Mouse (Mus musculus): Measurements from ENCODE around the gene Clk2. TPM values are rescaled to one million over a fixed set of nuclear protein-coding genes. Genes with fewer than 3 reads are reported as not detected.
"Not testable (repeated sequence)": the region's sequence is repeated elsewhere in the genome, so short reads cannot be mapped to it uniquely, and the experiment has no call there.

Gene Clk2
- polyA plus RNA-seq, 1 experiment from 2014 or later, result 30.6 TPM

DNA sequence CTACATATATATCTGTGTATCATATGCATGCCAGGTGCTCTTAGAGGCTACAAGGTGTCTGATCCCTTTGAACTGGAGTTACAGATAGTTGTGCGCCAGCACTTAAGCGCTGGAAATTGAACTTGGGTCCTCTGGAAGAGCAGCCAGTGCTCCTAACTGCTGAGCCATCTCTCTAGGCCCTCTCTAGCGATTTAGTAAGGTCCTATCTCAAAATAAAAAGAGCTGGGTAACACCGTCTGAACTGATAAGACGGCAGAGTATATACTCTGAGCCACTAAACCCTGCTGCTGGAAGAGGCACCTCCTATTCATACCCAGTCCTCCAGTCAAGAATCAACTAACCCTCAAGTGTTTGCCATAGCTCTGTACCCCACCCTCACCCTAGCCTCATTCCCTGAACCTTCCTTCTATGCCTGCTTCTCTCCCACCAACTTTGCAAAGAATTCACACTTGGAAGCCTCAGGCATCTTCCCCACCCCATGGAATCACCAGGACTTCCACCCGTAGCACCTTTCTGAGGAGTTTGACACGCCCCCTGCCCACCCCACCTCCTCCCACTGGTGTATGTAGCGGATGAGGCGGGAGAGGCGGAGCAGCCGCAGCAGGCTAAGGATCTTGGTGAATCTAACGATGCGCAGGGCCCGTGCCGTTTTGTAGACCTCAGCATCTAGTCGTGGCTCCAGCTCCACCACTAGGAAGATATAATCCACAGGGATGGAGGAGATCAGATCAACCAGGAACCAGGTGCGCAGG lies 12.3 kb upstream of the Clk2 start:
- ATAC-seq (ENCODE audit: low FRiP score), result no peak
- no peak overlapping the region for H3K4me2 ChIP-seq (replicated peaks; ENCODE audit: low read depth, low read length)
- H3K27me3 ChIP-seq (ENCODE audit: control insufficient read depth, insufficient read depth, low read length), result no peaks in the 10 kb centered on the region; the same call in 1 of the 2 replicates
- WGBS, result 61% methylated on average over 17 of the region's 17 CpGs
- no peak for DNase-seq (ENCODE audit: low spot score)
- H3K9me3 ChIP-seq (ENCODE audit: control insufficient read depth, low read length), result no peaks in the 10 kb centered on the region
- H3K4me1 ChIP-seq (replicated peaks; ENCODE audit: control insufficient read depth, insufficient read depth, low read length), result peaks cover 4% of the 10 kb centered on the region
- H3K9ac ChIP-seq (ENCODE audit: low read depth, low read length), result no peak overlapping the region
- H3K36me3 ChIP-seq (ENCODE audit: control insufficient read depth, insufficient read depth, low read length), result no peaks in the 10 kb centered on the region
- H3K27ac ChIP-seq (ENCODE audit: low read depth, low read length), result no peak overlapping the region
- no peak overlapping the region for H3K4me3 ChIP-seq (ENCODE audit: low read depth, low read length)

DNA sequence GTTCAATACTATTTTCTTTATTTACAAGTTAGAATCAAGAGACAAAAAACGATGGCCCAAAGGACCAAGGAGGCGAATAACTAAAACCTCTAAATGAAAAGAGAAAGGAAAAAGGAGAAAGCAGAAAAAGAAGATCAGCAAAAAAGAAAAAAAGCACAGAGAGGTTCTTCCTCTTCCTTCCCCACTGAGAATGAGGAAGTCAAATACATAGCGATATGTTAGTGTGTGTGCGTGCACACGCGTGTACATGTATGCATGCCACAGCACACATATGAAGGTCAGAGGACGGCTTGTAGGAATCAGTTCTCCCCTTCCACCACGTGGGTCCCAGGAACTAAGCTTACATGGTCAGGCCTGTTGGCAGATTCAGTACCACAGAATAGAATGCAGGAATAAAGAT lies 7.6 kb upstream of the Clk2 start:
- Histone ChIP-seq H3K27me3 (ENCODE audit: control insufficient read depth, insufficient read depth, low read length) (no peaks in the 10 kb centered on the region), H3K27ac (ENCODE audit: low read depth, low read length) (no peak overlapping the region), H3K4me1 (replicated peaks; ENCODE audit: control insufficient read depth, insufficient read depth, low read length) (0 out of 2 replicates have a peak, but pooled peaks cover 2% of the 10 kb centered on the region), H3K9ac (ENCODE audit: low read depth, low read length) (no peak overlapping the region), H3K36me3 (ENCODE audit: control insufficient read depth, insufficient read depth, low read length) (no peaks in the 10 kb centered on the region), H3K4me2 (replicated peaks; ENCODE audit: low read depth, low read length) (no peak overlapping the region), H3K9me3 (ENCODE audit: control insufficient read depth, low read length) (no peaks in the 10 kb centered on the region), H3K4me3 (ENCODE audit: low read depth, low read length) (no peak overlapping the region)
- DNase-seq (ENCODE audit: low spot score) (no peak), ATAC-seq (ENCODE audit: low FRiP score) (no peak)
- 90% methylated on average over 8 of the region's 8 CpGs for WGBS

DNA sequence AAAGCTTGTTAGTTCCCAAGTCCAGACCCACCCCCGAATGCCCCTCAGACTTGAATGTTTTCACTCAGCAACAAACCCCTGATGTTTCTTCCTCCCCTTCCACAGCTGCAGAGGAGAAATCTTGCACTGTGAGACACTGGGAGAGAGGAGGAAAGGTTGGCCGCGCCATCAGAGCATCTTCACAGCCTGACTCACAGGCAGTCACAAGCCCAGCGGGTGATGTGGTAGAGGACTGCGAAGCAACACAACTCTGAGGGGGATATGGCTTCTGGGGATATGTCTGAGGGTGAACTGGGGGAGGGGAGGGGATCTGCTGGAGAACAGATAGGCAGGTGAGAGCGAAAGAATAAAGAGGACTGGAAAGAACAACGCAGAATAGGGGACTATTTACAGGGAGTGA lies 5.9 kb upstream of the Clk2 start:
- Histone ChIP-seq H3K27ac (ENCODE audit: low read depth, low read length) (no peak overlapping the region), H3K4me3 (ENCODE audit: low read depth, low read length) (peak overlapping the region; percentile 70), H3K9me3 (ENCODE audit: control insufficient read depth, low read length) (no peaks in the 10 kb centered on the region), H3K4me2 (replicated peaks; ENCODE audit: low read depth, low read length) (peak overlapping the region; percentile 96), H3K27me3 (ENCODE audit: control insufficient read depth, insufficient read depth, low read length) (no peaks in the 10 kb centered on the region), H3K4me1 (replicated peaks; ENCODE audit: control insufficient read depth, insufficient read depth, low read length) (0 out of 2 replicates have a peak, but pooled peaks cover 2% of the 10 kb centered on the region), H3K9ac (ENCODE audit: low read depth, low read length) (peak overlapping the region; percentile 74; the same call in 1 of the 2 replicates), H3K36me3 (ENCODE audit: control insufficient read depth, insufficient read depth, low read length) (no peaks in the 10 kb centered on the region)
- DNase-seq (ENCODE audit: low spot score) (no peak), ATAC-seq (ENCODE audit: low FRiP score) (no peak)
- 24% methylated on average over 7 of the region's 7 CpGs for WGBS

DNA sequence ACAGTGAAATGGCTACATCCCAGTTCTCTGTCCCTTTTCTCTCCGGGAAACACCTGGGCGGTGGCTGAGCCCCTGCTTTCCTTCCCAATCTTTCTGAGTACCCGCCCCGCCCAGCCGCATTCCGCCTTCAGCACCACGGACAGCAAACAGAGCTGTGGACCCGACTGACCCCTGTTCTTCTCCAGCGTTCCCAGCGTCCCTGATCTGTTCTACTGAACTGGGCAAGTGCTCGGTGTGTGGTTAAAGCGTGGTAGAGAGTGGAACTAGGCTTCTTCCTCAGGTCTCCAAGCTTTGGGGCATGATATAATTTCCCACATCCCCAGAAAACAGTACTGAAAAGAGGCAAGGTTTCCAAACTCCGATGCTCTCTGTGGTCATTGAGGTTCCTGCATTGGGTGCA lies 5.4 kb upstream of the Clk2 start:
- Histone ChIP-seq H3K4me1 (replicated peaks; ENCODE audit: control insufficient read depth, insufficient read depth, low read length) (0 out of 2 replicates have a peak, but pooled peaks cover 4% of the 10 kb centered on the region), H3K27me3 (ENCODE audit: control insufficient read depth, insufficient read depth, low read length) (no peaks in the 10 kb centered on the region), H3K36me3 (ENCODE audit: control insufficient read depth, insufficient read depth, low read length) (no peaks in the 10 kb centered on the region), H3K9ac (ENCODE audit: low read depth, low read length) (peak overlapping the region; percentile 74), H3K9me3 (ENCODE audit: control insufficient read depth, low read length) (no peaks in the 10 kb centered on the region), H3K27ac (ENCODE audit: low read depth, low read length) (no peak overlapping the region), H3K4me2 (replicated peaks; ENCODE audit: low read depth, low read length) (peak overlapping the region; percentile 96), H3K4me3 (ENCODE audit: low read depth, low read length) (peak overlapping the region; percentile 70)
- WGBS, result 1% methylated on average over 13 of the region's 13 CpGs
- 0 out of 2 replicates have a peak, but pooled peaks have one; percentile 10 for ATAC-seq (ENCODE audit: low FRiP score)
- DNase-seq (ENCODE audit: low spot score), result peak; percentile 75

DNA sequence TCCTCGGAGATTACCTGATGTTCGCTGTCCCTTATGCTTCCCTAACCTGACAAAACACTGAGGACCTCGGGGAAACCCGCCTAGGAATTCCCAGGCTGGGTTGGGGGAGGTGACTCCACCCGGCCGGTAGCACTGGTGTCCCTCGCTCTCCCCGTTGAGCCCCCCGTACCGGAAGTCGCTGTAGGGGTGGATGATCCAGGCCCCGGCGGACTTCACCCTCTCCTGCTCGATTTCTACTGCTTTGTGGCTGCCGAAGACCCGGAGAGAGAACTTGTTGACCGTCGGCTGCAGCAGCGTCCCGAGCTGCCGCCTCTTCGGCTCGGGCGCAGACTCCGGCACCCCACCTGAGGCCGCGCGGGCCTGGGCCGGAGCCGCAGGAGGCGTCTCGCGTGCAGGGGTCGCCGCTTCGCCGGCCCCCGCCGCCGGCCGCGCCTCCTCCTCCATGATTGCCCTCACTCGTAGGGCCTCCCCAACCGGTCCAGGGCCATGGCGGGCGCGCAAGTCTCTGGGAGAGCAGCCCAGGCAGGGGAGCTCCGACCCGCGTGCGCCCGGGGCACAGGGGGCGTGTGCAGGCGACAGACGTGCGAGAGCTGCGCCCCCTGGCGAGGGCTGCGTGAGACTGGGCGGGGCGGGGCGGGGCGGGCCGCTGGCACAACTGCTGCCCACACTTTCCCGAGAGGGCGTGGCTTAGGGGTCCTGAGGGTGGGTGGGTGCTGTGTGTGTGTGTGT lies 4.8 kb upstream of the Clk2 start, which contains the start of gene Hcn3:
Gene Hcn3, minus strand, starts transcription at position 581 of the 729 bp plus-strand sequence.
- WGBS, result 0% methylated on average over 49 of the region's 66 CpGs
- Histone ChIP-seq H3K27me3 (ENCODE audit: control insufficient read depth, insufficient read depth, low read length) (no peaks in the 10 kb centered on the region), H3K36me3 (ENCODE audit: control insufficient read depth, insufficient read depth, low read length) (no peaks in the 10 kb centered on the region), H3K9me3 (ENCODE audit: control insufficient read depth, low read length) (no peaks in the 10 kb centered on the region), H3K4me3 (ENCODE audit: low read depth, low read length) (peak within 1 kb of the TSS; percentile 70), H3K9ac (ENCODE audit: low read depth, low read length) (peak within 1 kb of the TSS; percentile 74), H3K4me1 (replicated peaks; ENCODE audit: control insufficient read depth, insufficient read depth, low read length) (0 out of 2 replicates have a peak, but pooled peaks cover 4% of the 10 kb centered on the region), H3K27ac (ENCODE audit: low read depth, low read length) (no peak within 1 kb of the TSS; the same call in 1 of the 2 replicates), H3K4me2 (replicated peaks; ENCODE audit: low read depth, low read length) (peak within 1 kb of the TSS; percentile 96)
- ATAC-seq (ENCODE audit: low FRiP score) (peak; percentile 84), DNase-seq (ENCODE audit: low spot score) (peak; percentile 88)

DNA sequence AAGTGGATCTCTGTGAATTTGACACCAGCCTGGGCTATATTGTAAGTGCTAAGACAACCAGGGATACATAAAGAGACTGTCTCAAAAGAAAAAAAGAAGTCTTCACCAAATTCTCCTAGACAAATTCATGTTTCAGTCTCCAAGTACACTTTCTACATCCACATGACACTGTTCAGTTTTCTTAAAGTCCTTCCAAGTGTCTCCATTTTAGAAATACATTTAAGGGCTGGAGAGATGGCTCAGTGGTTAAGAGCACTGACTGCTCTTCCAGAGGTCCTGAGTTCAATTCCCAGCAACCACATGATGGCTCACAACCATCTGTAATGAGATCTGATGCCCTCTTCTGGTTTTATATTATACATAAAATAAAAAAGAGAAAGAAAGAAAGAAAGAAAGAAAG lies 3.4 kb upstream of the Clk2 start:
- H3K4me2 ChIP-seq (replicated peaks; ENCODE audit: low read depth, low read length); H3K4me3 ChIP-seq (ENCODE audit: low read depth, low read length); H3K4me1 ChIP-seq (replicated peaks; ENCODE audit: control insufficient read depth, insufficient read depth, low read length); H3K27me3 ChIP-seq (ENCODE audit: control insufficient read depth, insufficient read depth, low read length); H3K9ac ChIP-seq (ENCODE audit: low read depth, low read length); ATAC-seq (ENCODE audit: low FRiP score); DNase-seq (ENCODE audit: low spot score); H3K27ac ChIP-seq (ENCODE audit: low read depth, low read length); H3K36me3 ChIP-seq (ENCODE audit: control insufficient read depth, insufficient read depth, low read length); H3K9me3 ChIP-seq (ENCODE audit: control insufficient read depth, low read length): not testable (repeated sequence)

DNA sequence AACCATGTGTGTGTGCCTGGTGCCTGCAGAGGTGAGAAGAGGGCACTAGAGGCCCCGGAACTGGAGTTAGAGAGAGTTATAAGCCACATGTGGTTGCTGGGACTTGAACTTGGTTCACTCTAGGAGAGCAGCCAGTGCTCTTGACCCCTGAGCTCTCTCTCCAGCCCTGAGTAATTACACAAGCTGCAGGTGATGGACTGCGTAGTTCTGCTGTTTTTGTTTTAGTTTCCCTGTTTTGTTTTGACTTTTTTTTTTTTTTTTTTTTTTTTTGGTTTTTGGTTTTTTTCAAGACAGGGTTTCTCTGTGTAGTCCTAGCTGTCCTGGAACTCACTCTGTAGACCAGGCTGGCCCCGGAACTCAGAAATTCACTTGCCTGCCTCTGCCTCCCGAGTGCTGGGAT lies 2.8 kb upstream of the Clk2 start:
- Histone ChIP-seq H3K27ac (ENCODE audit: low read depth, low read length) (no peak overlapping the region), H3K4me1 (replicated peaks; ENCODE audit: control insufficient read depth, insufficient read depth, low read length) (peaks cover 4% of the 10 kb centered on the region; the same call in 1 of the 2 replicates), H3K9me3 (ENCODE audit: control insufficient read depth, low read length) (no peaks in the 10 kb centered on the region), H3K4me3 (ENCODE audit: low read depth, low read length) (no peak overlapping the region), H3K27me3 (ENCODE audit: control insufficient read depth, insufficient read depth, low read length) (no peaks in the 10 kb centered on the region), H3K4me2 (replicated peaks; ENCODE audit: low read depth, low read length) (no peak overlapping the region), H3K36me3 (ENCODE audit: control insufficient read depth, insufficient read depth, low read length) (no peaks in the 10 kb centered on the region), H3K9ac (ENCODE audit: low read depth, low read length) (no peak overlapping the region)
- ATAC-seq (ENCODE audit: low FRiP score) (no peak), DNase-seq (ENCODE audit: low spot score) (no peak)
- 82% methylated on average over 4 of the region's 4 CpGs for WGBS

DNA sequence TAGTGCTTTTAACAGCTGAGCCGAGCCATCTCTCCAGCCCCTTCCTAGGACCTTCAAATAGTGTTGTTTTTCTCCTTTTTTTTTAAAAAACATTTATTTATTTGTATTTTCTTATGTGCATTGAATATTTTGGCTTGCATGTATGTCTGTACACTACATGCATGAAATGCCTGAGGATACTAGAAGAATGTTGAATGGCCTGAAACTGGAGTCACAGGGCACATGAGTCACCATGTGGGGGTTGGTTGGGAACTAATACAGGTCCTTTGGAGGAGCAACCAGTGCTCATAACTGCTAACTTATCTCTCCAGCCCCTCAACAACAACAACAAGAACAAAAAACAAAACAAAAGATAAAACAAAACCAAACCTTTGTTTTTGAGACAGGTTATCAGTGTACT lies 1.5 kb upstream of the Clk2 start:
- Histone ChIP-seq H3K4me3 (ENCODE audit: low read depth, low read length) (no peak overlapping the region), H3K4me2 (replicated peaks; ENCODE audit: low read depth, low read length) (no peak overlapping the region), H3K9ac (ENCODE audit: low read depth, low read length) (no peak overlapping the region), H3K4me1 (replicated peaks; ENCODE audit: control insufficient read depth, insufficient read depth, low read length) (peaks cover 4% of the 10 kb centered on the region; the same call in 1 of the 2 replicates), H3K27ac (ENCODE audit: low read depth, low read length) (no peak overlapping the region), H3K27me3 (ENCODE audit: control insufficient read depth, insufficient read depth, low read length) (no peaks in the 10 kb centered on the region), H3K9me3 (ENCODE audit: control insufficient read depth, low read length) (no peaks in the 10 kb centered on the region), H3K36me3 (ENCODE audit: control insufficient read depth, insufficient read depth, low read length) (no peaks in the 10 kb centered on the region)
- DNase-seq (ENCODE audit: low spot score) (no peak), ATAC-seq (ENCODE audit: low FRiP score) (no peak)
- 85% methylated on average over 1 of the region's 1 CpGs for WGBS
